Mouse (Mus musculus) embryonic fibroblast, embryonic 13.5 days (primary cell): Measurements from ENCODE around the gene Fh1. TPM values are rescaled to one million over a fixed set of nuclear protein-coding genes. Genes with fewer than 3 reads are reported as not detected.

Source experiments
- H3K27ac ChIP-seq: 2 replicates; pipeline ENCODE4 v1.5.1; 2012; ENCODE audit warnings: low read length, control low read depth, inconsistent platforms; ENCODE audit not compliant: insufficient read depth
- H3K4me1 ChIP-seq: 2 replicates; pipeline ENCODE4 v1.6.1; 2011; ENCODE audit warnings: low read length; ENCODE audit not compliant: control insufficient read depth, insufficient read depth
- H3K4me3 ChIP-seq: 2 replicates; pipeline ENCODE4 v1.5.1; 2011; ENCODE audit warnings: mild to moderate bottlenecking, control low read depth, low read length; ENCODE audit not compliant: insufficient read depth
- CTCF ChIP-seq: IDR thresholded peaks from 2 replicates; pipeline ENCODE4 v1.5.1; 2011; ENCODE audit warnings: mild to moderate bottlenecking, control low read depth, low read length, moderate library complexity, borderline replicate concordance; ENCODE audit not compliant: insufficient read depth
- POLR2A ChIP-seq: IDR thresholded peaks from 2 replicates; pipeline ENCODE4 v1.6.1; 2011; ENCODE audit warnings: low read depth, mild to moderate bottlenecking, control low read depth, low read length, moderate library complexity
- polyA plus RNA-seq: library from polyadenylated mRNA; stranded (reverse); fragments of >200 nt; gene quantifications from 2 replicates; pipeline ENCODE4 v1.2.4, GENCODE M21; 2011; ENCODE audit warnings: low read depth; ENCODE audit not compliant: missing spikeins, insufficient read length

The Fh1 gene
- polyA plus RNA-seq, 1 experiment, result 83.5 TPM

DNA sequence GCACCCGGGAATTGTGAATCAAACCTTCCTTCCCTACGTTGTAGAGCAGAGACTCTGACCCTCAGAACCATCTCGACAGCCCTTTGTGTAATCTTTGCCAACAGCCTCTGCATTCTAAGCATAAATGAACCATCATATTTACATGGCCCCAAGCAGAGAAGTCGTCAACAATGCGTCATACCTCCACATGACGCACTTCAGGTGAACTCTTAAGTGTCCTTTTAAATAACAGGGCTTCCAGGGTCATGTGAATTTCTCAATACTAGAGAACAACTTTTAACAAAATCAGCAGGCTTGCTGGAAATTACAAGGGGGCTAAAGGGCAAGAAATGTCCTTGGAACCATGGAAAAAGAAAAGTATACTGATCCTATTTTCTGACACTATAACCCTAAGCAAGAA, 1.8 kb downstream of the Fh1 start:
- Histone ChIP-seq H3K27ac (no peak overlapping the region), H3K4me1 (peaks cover 2% of the 10 kb centered on the region; the same call in 1 of the 2 replicates), H3K4me3 (no peak overlapping the region)
- no peak for TF ChIP-seq POLR2A
- TF ChIP-seq CTCF, result no peak

DNA sequence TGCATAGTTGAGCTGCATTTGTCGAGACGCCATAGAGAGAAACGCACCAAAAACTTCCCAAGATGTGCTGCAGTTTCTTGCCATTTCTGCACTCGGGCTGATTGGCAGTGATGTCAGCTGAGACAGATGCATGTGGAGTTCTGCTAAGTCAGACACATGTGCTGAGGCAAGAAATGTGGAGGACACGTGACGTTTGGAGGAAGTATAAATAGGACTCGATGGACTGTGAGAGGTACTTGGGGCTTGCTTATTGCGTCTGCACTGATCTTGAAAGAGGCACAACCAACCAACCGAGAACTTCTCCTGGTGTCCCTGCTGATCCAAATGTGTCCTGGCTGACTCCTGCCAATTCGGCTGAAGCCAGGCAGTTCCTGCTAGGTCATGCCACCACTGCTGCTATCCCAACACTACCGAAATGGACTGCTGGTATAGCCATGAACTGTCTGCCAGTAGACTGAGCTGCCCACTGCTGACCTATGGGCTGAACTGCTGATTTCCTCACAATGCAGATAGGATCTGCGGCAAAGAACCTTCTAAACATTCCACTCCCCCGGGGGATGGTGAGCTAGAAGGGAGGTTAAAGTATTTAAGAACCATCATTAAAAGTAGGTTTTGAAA, 5.5 kb downstream of the Fh1 start, which contains the start of gene Kmo:
TSS of gene Kmo (plus strand) at position 568 of the 618 bp plus-strand sequence.
- Histone ChIP-seq H3K27ac (no peak within 1 kb of the TSS), H3K4me3 (no peak within 1 kb of the TSS), H3K4me1 (peaks cover 2% of the 10 kb centered on the region; the same call in 1 of the 2 replicates)
- TF ChIP-seq POLR2A (no peak), CTCF (no peak)

DNA sequence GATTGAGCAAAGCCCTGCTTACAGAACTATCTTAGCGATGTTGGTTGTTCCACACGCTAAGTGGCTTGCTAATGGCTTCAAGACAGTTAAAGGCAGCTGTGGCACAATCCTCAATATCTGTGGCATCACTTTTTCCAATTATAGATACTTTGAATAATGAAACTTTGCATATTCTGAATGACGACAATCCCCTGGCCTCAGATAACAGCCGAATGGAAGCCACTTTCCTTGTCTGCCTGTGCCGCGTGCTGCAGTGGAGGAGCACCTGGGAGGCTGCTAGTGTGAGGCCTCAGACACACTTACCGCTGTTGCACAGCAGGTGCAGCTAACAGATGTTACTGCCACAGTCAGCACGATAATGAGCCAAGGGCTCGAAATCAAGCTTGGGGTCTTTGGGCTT, 10.4 kb downstream of the Fh1 start:
- H3K4me3 ChIP-seq, result no peak overlapping the region
- no peak for TF ChIP-seq POLR2A
- H3K27ac ChIP-seq, result no peak overlapping the region
- H3K4me1 ChIP-seq, result no peaks in the 10 kb centered on the region

GRCm38 (mm10) chr1:175608708-175609107, 16.7 kb downstream of the Fh1 start:
- no peak for TF ChIP-seq CTCF
- no peak for TF ChIP-seq POLR2A
- Histone ChIP-seq H3K4me1 (no peaks in the 10 kb centered on the region), H3K4me3 (no peak overlapping the region), H3K27ac (no peak overlapping the region)

DNA sequence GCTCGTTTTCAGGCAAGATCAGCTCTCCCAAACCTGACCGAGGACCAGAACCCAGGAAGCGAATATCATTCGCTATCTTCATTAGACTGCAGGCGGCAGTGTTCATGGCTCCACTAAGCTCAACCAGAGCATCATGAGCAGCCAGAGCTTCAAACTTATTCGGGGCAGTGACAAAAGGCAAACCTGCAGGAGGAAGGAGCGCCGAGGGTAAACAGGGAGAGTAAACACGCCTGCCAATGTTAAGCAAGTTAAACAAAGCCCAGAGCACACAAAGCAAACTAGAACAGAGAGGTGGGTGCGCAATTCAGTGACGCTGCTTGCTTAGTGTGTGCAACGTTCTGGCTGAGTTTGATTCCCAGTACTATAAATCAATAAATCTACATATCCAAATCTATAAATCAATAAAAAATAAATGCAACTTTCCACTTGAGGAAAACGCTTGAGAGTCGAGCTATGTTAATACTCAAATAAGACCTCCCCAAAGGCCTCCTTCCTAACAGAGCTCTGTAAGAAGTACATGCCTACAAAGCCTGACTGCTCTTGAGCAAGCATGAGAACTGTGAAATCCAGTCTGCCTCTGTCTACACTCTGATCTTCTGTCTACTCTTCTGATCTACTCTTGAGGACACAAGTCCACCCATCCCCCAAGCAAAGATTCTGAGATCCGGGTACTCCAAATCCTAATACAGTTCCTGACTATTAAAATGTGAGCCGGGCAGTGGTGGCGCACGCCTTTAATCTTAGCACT, 17.4 kb downstream of the Fh1 start:
- H3K4me1 ChIP-seq, result no peaks in the 10 kb centered on the region
- no peak overlapping the region for H3K27ac ChIP-seq
- H3K4me3 ChIP-seq, result no peak overlapping the region
- TF ChIP-seq POLR2A, result no peak
- TF ChIP-seq CTCF, result no peak

DNA sequence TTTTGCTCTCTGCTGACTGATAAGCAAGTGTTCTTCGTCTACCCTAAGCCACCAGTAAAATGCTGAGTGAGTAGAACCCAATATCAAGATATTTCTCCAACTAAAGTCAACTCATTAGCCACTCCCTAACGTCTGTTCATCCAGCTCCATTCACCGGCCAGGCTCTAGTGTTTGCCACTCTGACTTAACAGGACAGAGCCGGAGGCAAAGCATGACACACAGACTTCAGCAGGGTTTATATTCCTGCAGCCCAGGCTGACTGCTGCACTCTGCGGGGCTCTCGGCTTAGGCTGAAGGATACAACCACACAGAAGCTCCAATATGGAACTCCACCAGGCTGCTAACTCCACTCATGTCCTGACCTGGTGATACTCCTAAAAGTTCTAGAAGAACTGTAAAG, 18.1 kb downstream of the Fh1 start:
- no peak for TF ChIP-seq CTCF
- H3K4me3 ChIP-seq, result no peak overlapping the region
- no peak overlapping the region for H3K27ac ChIP-seq
- no peaks in the 10 kb centered on the region for H3K4me1 ChIP-seq

DNA sequence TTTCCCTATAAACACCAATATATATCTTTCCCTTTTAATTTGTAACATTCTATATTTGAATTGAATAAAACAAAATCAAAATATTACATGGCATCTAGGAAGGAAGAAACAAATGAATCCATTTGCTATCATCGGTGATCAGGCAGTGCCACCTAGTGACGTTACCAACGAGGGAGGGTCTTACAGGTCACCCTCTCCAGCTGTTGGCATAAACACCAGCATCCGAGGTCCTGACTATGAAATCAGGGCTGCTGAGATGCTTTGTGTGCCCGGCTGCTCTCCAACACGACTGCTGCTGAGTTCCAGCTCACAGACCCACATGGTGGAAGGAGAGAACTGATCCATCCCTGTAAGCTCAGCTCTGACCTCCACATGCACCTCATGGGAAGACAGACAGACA, 22.0 kb downstream of the Fh1 start:
- Histone ChIP-seq H3K4me1 (no peaks in the 10 kb centered on the region), H3K27ac (no peak overlapping the region), H3K4me3 (no peak overlapping the region)
- peak; percentile 57; the same call in 1 of the 2 replicates for TF ChIP-seq CTCF
- no peak for TF ChIP-seq POLR2A

GRCm38 (mm10) chr1:175602231-175602630, 23.2 kb downstream of the Fh1 start:
- TF ChIP-seq POLR2A (no peak), CTCF (no peak)
- H3K4me3 ChIP-seq, result no peak overlapping the region
- H3K4me1 ChIP-seq, result no peaks in the 10 kb centered on the region
- no peak overlapping the region for H3K27ac ChIP-seq

DNA sequence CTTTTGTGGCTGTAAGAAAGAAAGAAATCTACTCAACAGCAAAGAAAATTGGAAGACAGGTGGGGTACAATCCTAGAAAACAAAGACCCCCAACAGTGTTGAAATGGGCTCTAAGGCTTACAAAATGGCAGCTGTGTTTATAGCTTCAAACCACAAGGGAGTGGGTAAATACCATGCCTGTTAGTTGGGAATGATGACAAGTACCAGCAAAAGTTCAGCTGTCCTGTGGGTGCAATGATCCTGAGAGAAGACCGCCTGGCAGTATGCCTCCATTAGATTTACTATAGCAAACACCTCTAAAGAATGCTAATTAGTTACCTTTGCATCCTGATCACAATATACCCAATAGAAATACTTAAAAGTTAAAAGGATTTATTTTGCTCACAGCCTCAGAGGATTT, 32.6 kb downstream of the Fh1 start:
- no peak overlapping the region for H3K4me3 ChIP-seq
- no peak for TF ChIP-seq POLR2A
- TF ChIP-seq CTCF, result no peak
- no peaks in the 10 kb centered on the region for H3K4me1 ChIP-seq
- no peak overlapping the region for H3K27ac ChIP-seq

GRCm38 (mm10) chr1:175586656-175587055, 38.8 kb downstream of the Fh1 start:
- Histone ChIP-seq H3K4me3 (no peak overlapping the region), H3K4me1 (no peaks in the 10 kb centered on the region), H3K27ac (no peak overlapping the region)
- TF ChIP-seq POLR2A (no peak), CTCF (no peak)

GRCm38 (mm10) chr1:175585267-175585666, 40.2 kb downstream of the Fh1 start:
- Histone ChIP-seq H3K4me1 (no peaks in the 10 kb centered on the region), H3K4me3 (no peak overlapping the region)
- no peak for TF ChIP-seq POLR2A

More at GRCm38 (mm10) chr1:175585267-175585666, 40.2 kb downstream of the Fh1 start:
- H3K27ac ChIP-seq, result no peak overlapping the region
